Mouse (Mus musculus) limb, embryonic 15.5 days (tissue): Measurements from ENCODE around the gene Ankrd33. TPM values are rescaled to one million over a fixed set of nuclear protein-coding genes. Genes with fewer than 3 reads are reported as not detected.
"Not testable (repeated sequence)": the region's sequence is repeated elsewhere in the genome, so short reads cannot be mapped to it uniquely, and the experiment has no call there.

ENCODE experiments used
- ATAC-seq: fragments of 200-750 bp; cut with Nextera tagmentation; 2 replicates; pipeline ENCODE4 v1.8.0; 2017; ENCODE audit warnings: low read depth, moderate TSS enrichment; ENCODE audit not compliant: insufficient number of reproducible peaks, low FRiP score, low TSS enrichment
- H3K27ac ChIP-seq: fragments of 300-500 bp; sonication (generic); 2 replicates; pipeline ENCODE4 v1.5.1; 2015; ENCODE audit warnings: moderate library complexity, mild to moderate bottlenecking, inconsistent platforms
- H3K27me3 ChIP-seq: fragments of 300-500 bp; sonication (generic); 2 replicates; pipeline ENCODE4 v1.6.1; 2015; ENCODE audit warnings: inconsistent platforms
- H3K36me3 ChIP-seq: fragments of 300-500 bp; sonication (generic); 2 replicates; pipeline ENCODE4 v1.6.1; 2015; ENCODE audit warnings: inconsistent platforms
- H3K4me1 ChIP-seq: fragments of 300-500 bp; sonication (generic); 2 replicates; pipeline ENCODE4 v1.6.1; 2015; ENCODE audit warnings: inconsistent platforms
- H3K4me2 ChIP-seq: fragments of 300-500 bp; sonication (generic); 2 replicates; pipeline ENCODE4 v1.6.1; 2015; ENCODE audit warnings: mild to moderate bottlenecking, inconsistent platforms
- H3K4me3 ChIP-seq: fragments of 300-500 bp; sonication (generic); 2 replicates; pipeline ENCODE4 v1.5.1; 2015; ENCODE audit warnings: mild to moderate bottlenecking, inconsistent platforms
- H3K9ac ChIP-seq: fragments of 300-500 bp; sonication (generic); 2 replicates; pipeline ENCODE4 v1.6.1; 2015; ENCODE audit warnings: inconsistent platforms
- H3K9me3 ChIP-seq: fragments of 300-500 bp; sonication (generic); 2 replicates; pipeline ENCODE4 v1.6.1; 2016; ENCODE audit warnings: inconsistent platforms
- WGBS: fragments of 180-500 bp; shearing (Covaris S2); methylation state at CpG from one replicate; pipeline ENCODE4 v1.1.7; 2015; 5-methylcytosine and 5-hydroxymethylcytosine counted together
- polyA plus RNA-seq: library from polyadenylated mRNA; unstranded; fragments of >200 nt; fragmentation: Nextera tagmentation; extraction: Ambion mirVana; gene quantifications from 2 replicates; pipeline ENCODE4 v1.2.1, GENCODE M21; 2015

Gene Ankrd33
- polyA plus RNA-seq, 1 experiment from 2014 or later, result not detected

GRCm38 (mm10) chr15:101107906-101108671, 7.5 kb upstream of the Ankrd33 start:
- no peak overlapping the region for H3K4me3 ChIP-seq
- no peak for ATAC-seq
- 84% methylated on average over 5 of the region's 5 CpGs for WGBS

GRCm38 (mm10) chr15:101113176-101113575, 2.4 kb upstream of the Ankrd33 start:
- no peak overlapping the region for H3K4me3 ChIP-seq
- 0 out of 2 replicates have a peak, but pooled peaks have one; percentile 42 for ATAC-seq
- WGBS, result 44% methylated on average over 8 of the region's 8 CpGs
- H3K4me2 ChIP-seq, result no peak overlapping the region
- peak overlapping the region; percentile 44 for H3K27ac ChIP-seq
- H3K9ac ChIP-seq, result no peak overlapping the region
- 0 out of 2 replicates have a peak, but pooled peaks cover 2% of the 10 kb centered on the region for H3K4me1 ChIP-seq
- no peaks in the 10 kb centered on the region for H3K36me3 ChIP-seq
- no peaks in the 10 kb centered on the region for H3K27me3 ChIP-seq
- peaks cover 4% of the 10 kb centered on the region; the same call in 1 of the 2 replicates for H3K9me3 ChIP-seq

More at GRCm38 (mm10) chr15:101107906-101108671, 7.5 kb upstream of the Ankrd33 start:
- no peak overlapping the region for H3K9ac ChIP-seq
- no peaks in the 10 kb centered on the region for H3K27me3 ChIP-seq
- H3K4me1 ChIP-seq, result peaks cover 8% of the 10 kb centered on the region; the same call in 1 of the 2 replicates
- no peaks in the 10 kb centered on the region for H3K9me3 ChIP-seq
- H3K36me3 ChIP-seq, result no peaks in the 10 kb centered on the region
- H3K27ac ChIP-seq, result no peak overlapping the region
- H3K4me2 ChIP-seq, result no peak overlapping the region

DNA sequence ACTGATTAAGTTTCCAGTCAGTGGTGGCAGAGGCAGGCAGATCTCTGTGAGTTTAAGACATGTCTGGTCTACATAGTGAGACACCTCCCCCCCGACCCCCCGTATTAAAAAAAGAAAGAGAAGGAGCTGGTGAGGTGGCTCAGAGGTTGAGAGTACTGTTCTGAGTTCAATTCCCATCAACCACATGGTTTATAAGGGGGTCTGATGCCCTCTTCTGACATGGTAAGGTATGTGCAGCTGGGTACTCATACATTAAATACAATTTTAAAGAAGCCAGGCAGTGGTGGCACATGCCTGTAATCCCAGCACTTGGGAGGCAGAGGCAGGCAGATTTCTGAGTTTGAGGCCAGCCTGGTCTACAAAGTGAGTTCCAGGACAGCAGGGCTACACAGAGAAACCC, 1.8 kb upstream of the Ankrd33 start:
- not testable (repeated sequence) for H3K27ac ChIP-seq, H3K9me3 ChIP-seq, H3K27me3 ChIP-seq, H3K9ac ChIP-seq, H3K4me2 ChIP-seq, H3K36me3 ChIP-seq, H3K4me1 ChIP-seq, ATAC-seq, H3K4me3 ChIP-seq
- WGBS, result 92% methylated on average over 2 of the region's 2 CpGs

- Histone ChIP-seq H3K4me3 (no peak overlapping the region), H3K27ac (no peak overlapping the region), H3K4me2 (no peak overlapping the region), H3K36me3 (no peaks in the 10 kb centered on the region), H3K4me1 (peaks cover 18% of the 10 kb centered on the region; the same call in 1 of the 2 replicates), H3K27me3 (no peaks in the 10 kb centered on the region), H3K9ac (no peak overlapping the region), H3K9me3 (peaks cover 4% of the 10 kb centered on the region; the same call in 1 of the 2 replicates)
- WGBS, result 59% methylated on average over 14 of the region's 14 CpGs
- no peak for ATAC-seq
Observed at GRCm38 (mm10) chr15:101118399-101119125, 3.0 kb downstream of the Ankrd33 start.

DNA sequence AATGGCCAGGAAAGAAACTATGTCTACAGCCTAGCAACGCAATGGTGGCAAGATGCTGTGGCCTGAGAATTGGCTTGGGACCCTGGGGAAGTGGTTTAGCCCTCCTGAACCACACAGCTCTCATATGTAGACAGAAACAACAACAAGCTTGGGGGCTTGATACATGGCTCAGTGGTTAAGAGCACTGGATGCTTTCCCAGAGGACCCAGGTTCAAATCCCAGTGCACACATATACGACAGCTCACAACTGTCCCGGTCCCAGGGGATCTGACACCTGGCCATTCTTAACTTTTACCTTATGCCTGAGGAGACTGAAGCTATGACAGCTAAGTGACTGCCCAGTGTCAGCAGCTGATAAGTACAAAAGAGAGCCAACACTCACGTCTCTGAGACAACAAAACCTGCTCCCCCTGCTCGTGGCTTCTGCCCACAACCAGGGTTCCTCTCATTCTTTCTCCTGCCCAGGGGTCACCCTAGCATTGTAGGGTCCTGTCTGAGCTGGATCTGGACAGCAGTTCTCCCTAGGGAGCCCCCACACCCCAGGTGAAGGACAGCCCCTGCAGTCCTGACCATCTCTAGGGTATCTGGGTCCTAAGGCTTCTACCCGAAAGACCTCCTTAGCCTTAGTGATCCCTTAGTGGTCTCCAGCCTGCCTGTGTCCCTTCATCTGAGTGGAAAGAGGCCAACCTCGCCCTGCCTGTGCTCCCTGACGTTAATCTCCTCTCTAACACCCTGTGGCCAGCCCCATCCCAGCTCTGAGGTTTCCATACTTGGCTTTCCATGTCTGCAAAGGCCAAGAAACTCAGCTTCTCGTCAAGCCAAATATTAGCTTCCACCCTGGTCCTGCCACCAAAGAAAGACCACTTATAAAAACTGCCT, 6.1 kb downstream of the Ankrd33 start:
- Histone ChIP-seq H3K27ac (no peak overlapping the region), H3K4me1 (peaks cover 19% of the 10 kb centered on the region; the same call in 1 of the 2 replicates), H3K36me3 (no peaks in the 10 kb centered on the region), H3K4me2 (no peak overlapping the region), H3K9me3 (no peaks in the 10 kb centered on the region), H3K9ac (no peak overlapping the region), H3K4me3 (no peak overlapping the region), H3K27me3 (no peaks in the 10 kb centered on the region)
- no peak for ATAC-seq
- WGBS, result 71% methylated on average over 9 of the region's 9 CpGs

DNA sequence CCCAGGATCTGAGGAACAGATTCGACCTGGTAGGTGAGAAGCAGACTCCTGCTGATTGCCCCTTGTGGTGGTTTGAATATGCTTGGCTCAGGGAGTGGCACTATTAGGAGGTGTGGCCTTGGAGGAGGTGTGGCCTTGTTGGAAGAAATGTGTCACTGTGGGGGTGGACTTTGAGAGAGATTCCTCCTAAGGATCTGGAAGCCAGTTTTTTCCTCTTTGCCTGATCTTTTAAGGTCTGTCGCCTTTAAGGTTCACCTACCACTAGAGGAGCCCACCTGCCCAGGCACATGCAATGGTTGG, 6.7 kb downstream of the Ankrd33 start:
- Histone ChIP-seq H3K27me3 (no peaks in the 10 kb centered on the region), H3K9me3 (no peaks in the 10 kb centered on the region), H3K9ac (no peak overlapping the region), H3K27ac (peak overlapping the region; percentile 43; the same call in 1 of the 2 replicates), H3K4me3 (no peak overlapping the region), H3K4me1 (peaks cover 25% of the 10 kb centered on the region), H3K36me3 (no peaks in the 10 kb centered on the region), H3K4me2 (no peak overlapping the region)
- WGBS, result 22% methylated on average over 2 of the region's 2 CpGs
- ATAC-seq, result no peak

GRCm38 (mm10) chr15:101123202-101123601, 7.6 kb downstream of the Ankrd33 start:
- 43% methylated on average over 4 of the region's 4 CpGs for WGBS

GRCm38 (mm10) chr15:101125561-101125960, 10.0 kb downstream of the Ankrd33 start:
- no peak for ATAC-seq
- H3K9ac ChIP-seq, result no peak overlapping the region
- H3K27me3 ChIP-seq, result peaks cover 13% of the 10 kb centered on the region; the same call in 1 of the 2 replicates
- no peaks in the 10 kb centered on the region for H3K9me3 ChIP-seq
- no peak overlapping the region for H3K4me2 ChIP-seq
- H3K36me3 ChIP-seq, result no peaks in the 10 kb centered on the region
- H3K4me1 ChIP-seq, result peaks cover 35% of the 10 kb centered on the region
- no peak overlapping the region for H3K4me3 ChIP-seq
- WGBS, result 83% methylated on average over 6 of the region's 6 CpGs
- no peak overlapping the region for H3K27ac ChIP-seq

More at GRCm38 (mm10) chr15:101123202-101123601, 7.6 kb downstream of the Ankrd33 start:
- no peak overlapping the region for H3K9ac ChIP-seq
- no peak overlapping the region for H3K4me3 ChIP-seq
- no peak for ATAC-seq
- no peak overlapping the region for H3K4me2 ChIP-seq
- H3K4me1 ChIP-seq, result peaks cover 29% of the 10 kb centered on the region
- no peaks in the 10 kb centered on the region for H3K36me3 ChIP-seq
- H3K27me3 ChIP-seq, result peaks cover 3% of the 10 kb centered on the region; the same call in 1 of the 2 replicates
- H3K9me3 ChIP-seq, result no peaks in the 10 kb centered on the region
- peak overlapping the region; percentile 43; the same call in 1 of the 2 replicates for H3K27ac ChIP-seq

GRCm38 (mm10) chr15:101126876-101127544, 11.5 kb downstream of the Ankrd33 start:
- no peaks in the 10 kb centered on the region for H3K36me3 ChIP-seq
- peaks cover 46% of the 10 kb centered on the region for H3K4me1 ChIP-seq
- no peak overlapping the region for H3K4me3 ChIP-seq
- H3K4me2 ChIP-seq, result no peak overlapping the region
- H3K27me3 ChIP-seq, result peaks cover 22% of the 10 kb centered on the region; the same call in 1 of the 2 replicates
- ATAC-seq, result peak; percentile 69; the same call in 1 of the 2 replicates
- WGBS, result 64% methylated on average over 12 of the region's 12 CpGs
- no peaks in the 10 kb centered on the region for H3K9me3 ChIP-seq
- peak overlapping the region; percentile 75 for H3K27ac ChIP-seq
- H3K9ac ChIP-seq, result no peak overlapping the region

- 0 out of 2 replicates have a peak within 1 kb of the TSS, but pooled peaks have one; percentile 43 for H3K27ac ChIP-seq
- H3K36me3 ChIP-seq, result no peaks in the 10 kb centered on the region
- 4% methylated on average over 45 of the region's 46 CpGs for WGBS
- H3K4me3 ChIP-seq, result peak within 1 kb of the TSS; percentile 48
- H3K4me2 ChIP-seq, result peak within 1 kb of the TSS; percentile 84
- H3K9me3 ChIP-seq, result no peaks in the 10 kb centered on the region
- ATAC-seq, result no peak
- H3K27me3 ChIP-seq, result peaks cover 22% of the 10 kb centered on the region; the same call in 1 of the 2 replicates
- H3K4me1 ChIP-seq, result peaks cover 40% of the 10 kb centered on the region
- peak within 1 kb of the TSS; percentile 49 for H3K9ac ChIP-seq
Observed at GRCm38 (mm10) chr15:101128181-101129089, 12.9 kb downstream of the Ankrd33 start, which contains the start of gene Acvrl1. Gene Acvrl1 (plus strand): TSS chr15:101128522.
